ENCODE assay signal across 8 mouse cellular contexts in the genomic region with DNA sequence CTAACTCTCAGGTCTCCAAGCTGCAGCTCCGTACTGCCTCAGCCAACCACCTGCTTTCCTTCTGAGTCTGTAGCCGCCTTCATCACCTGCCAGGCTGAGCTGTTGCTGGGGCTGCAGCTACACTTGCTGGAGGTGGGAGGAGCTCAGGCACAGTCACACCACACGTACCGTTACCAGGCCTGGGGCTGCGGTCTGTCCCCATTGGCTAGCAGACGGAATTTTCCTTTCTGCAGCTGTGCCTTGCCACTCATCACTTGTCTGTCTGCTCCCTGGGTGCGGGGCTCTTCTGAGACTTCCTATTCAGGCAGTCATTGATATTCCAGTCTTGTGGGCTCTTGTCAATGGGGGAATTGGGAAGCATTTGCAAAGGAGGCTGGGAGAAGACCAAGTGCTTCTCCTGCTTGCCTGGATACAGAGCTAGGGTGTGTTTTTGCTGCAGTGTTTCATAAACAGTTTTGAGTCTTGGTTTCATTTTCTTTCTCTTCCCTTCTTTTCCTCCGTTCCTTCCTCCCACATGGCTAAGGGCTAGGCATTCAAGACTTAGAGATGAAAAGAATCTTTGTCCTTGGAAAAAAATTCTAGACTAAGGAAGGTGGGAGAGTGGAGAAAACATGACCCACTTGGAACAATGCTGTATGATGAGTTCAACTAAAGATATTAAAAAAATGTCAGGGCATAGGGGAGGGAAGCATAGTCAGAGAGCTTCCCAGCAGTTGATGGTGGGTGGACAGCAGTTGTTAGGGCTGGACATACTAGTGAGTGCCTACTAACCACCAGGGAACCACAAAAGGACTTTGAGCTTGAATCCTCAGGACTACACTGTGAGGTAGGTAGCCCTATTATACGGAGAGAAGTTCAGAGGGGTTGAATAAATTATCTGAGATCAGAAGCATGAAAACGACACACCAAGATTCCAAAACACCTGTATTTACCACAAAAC. TPM values are rescaled to one million over a fixed set of nuclear protein-coding genes. Genes with fewer than 3 reads are reported as not detected.
DNase-seq lines count a peak whose midpoint lies in the region; ATAC-seq lines count a peak whose summit lies in the region.

No protein-coding gene starts in this region.

- no peaks in the 10 kb centered on the region for H3K9me3 ChIP-seq in embryonic facial prominence, embryonic 10.5 days
- H3K9me3 ChIP-seq in heart, embryonic 13.5 days = no peaks in the 10 kb centered on the region
- H3K9me3 ChIP-seq in megakaryocyte, embryonic 14.5 days = no peaks in the 10 kb centered on the region

- H3K27me3 ChIP-seq in embryonic facial prominence, embryonic 10.5 days (replicated peaks; ENCODE audit: low read depth, poor library complexity, severe bottlenecking) = no peaks in the 10 kb centered on the region
- 0 out of 2 replicates have a peak, but pooled peaks cover 5% of the 10 kb centered on the region for H3K27me3 ChIP-seq in heart, embryonic 13.5 days (replicated peaks)
- peaks cover 21% of the 10 kb centered on the region for H3K27me3 ChIP-seq in megakaryocyte, embryonic 14.5 days (replicated peaks)

- peak overlapping the region; percentile 62 for H3K4me2 ChIP-seq in heart, embryonic 13.5 days

- no peaks in the 10 kb centered on the region for H3K36me3 ChIP-seq in embryonic facial prominence, embryonic 10.5 days (replicated peaks)
- H3K36me3 ChIP-seq in heart, embryonic 13.5 days = no peaks in the 10 kb centered on the region
- no peaks in the 10 kb centered on the region for H3K36me3 ChIP-seq in megakaryocyte, embryonic 14.5 days (replicated peaks; ENCODE audit: low read length)

- 24% methylated on average over 10 of the region's 10 CpGs for WGBS in embryonic facial prominence, embryonic 10.5 days
- 17% methylated on average over 10 of the region's 10 CpGs for WGBS in heart, embryonic 13.5 days

- peak overlapping the region; percentile 63 for H3K27ac ChIP-seq in embryonic facial prominence, embryonic 10.5 days (replicated peaks)
- no peak overlapping the region for H3K27ac ChIP-seq in heart, embryonic 13.5 days (replicated peaks)

- peak; percentile 71 for DNase-seq in CD4-positive, CD25-positive, alpha-beta regulatory T cell, adult 2 months (ENCODE audit: low read depth, low spot score)
- DNase-seq in WW6 (ENCODE audit: low read depth, low spot score) = peak; percentile 49
- DNase-seq in embryonic facial prominence, embryonic 10.5 days (ENCODE audit: low spot score) = peak; percentile 55
- peak; percentile 57 to 77 for DNase-seq in left cerebral cortex, adult 18-20 months (ENCODE audit: low spot score in 2 of 2)
- DNase-seq in skeletal muscle tissue, adult 2 months (ENCODE audit: low read depth, low spot score) = peak; percentile 15
- DNase-seq in c-Kit-positive CD71-positive TER-119-positive erythroid progenitor cells, embryonic 14.5 days (ENCODE audit: low spot score) = no peak

- peak; percentile 63; the same call in 1 of the 2 replicates for ATAC-seq in heart, embryonic 13.5 days (ENCODE audit: extremely low read depth, insufficient number of reproducible peaks, low FRiP score, low TSS enrichment)

- peaks cover 22% of the 10 kb centered on the region for H3K4me1 ChIP-seq in embryonic facial prominence, embryonic 10.5 days
- peaks cover 11% of the 10 kb centered on the region for H3K4me1 ChIP-seq in heart, embryonic 13.5 days
- peaks cover 10% of the 10 kb centered on the region for H3K4me1 ChIP-seq in megakaryocyte, embryonic 14.5 days

- H3K4me3 ChIP-seq in embryonic facial prominence, embryonic 10.5 days = peak overlapping the region; percentile 16; the same call in 1 of the 2 replicates
- H3K4me3 ChIP-seq in heart, embryonic 13.5 days = peak overlapping the region; percentile 29
- peak overlapping the region; percentile 88 for H3K4me3 ChIP-seq in megakaryocyte, embryonic 14.5 days (replicated peaks)

- no peak overlapping the region for H3K9ac ChIP-seq in heart, embryonic 13.5 days

RNA-seq across cellular contexts. Expression of gene Syn2, which starts 11.2 kb away (rescaled TPM):
- 1.8 and 2.5 TPM in 2 replicates for polyA plus RNA-seq in embryonic facial prominence, embryonic 10.5 days (2016; fragmentation: Nextera tagmentation; extraction: Ambion mirVana)
- polyA plus RNA-seq in heart, embryonic 13.5 days (2015; fragmentation: Nextera tagmentation; extraction: Ambion mirVana) = 1.1 and 1.4 TPM in 2 replicates
- 100 to 1,000 TPM; 459 to 524 TPM for total RNA-seq in left cerebral cortex, adult 18-20 months (2021)
- polyA plus RNA-seq in megakaryocyte, embryonic 14.5 days (2012; ENCODE audit: insufficient read depth, low replicate concordance) = 0.94 and 0.96 TPM in 2 replicates

Comparison
In these comparisons a context has a peak if more than half of its experiments do, and no peak if none do; other contexts are left out.
1. H3K4me3 ChIP-seq: peak in every context shown above with its lines; median percentile 88 in megakaryocyte, embryonic 14.5 days; 29 in heart, embryonic 13.5 days; 16 in embryonic facial prominence, embryonic 10.5 days.